Mouse (Mus musculus) macrophage (primary cell): ENCODE data around the gene Myo5c. TPM values are rescaled to one million over a fixed set of nuclear protein-coding genes. Genes with fewer than 3 reads are reported as not detected.

Experiments used
- H3K27ac ChIP-seq: fragments of 350-480 bp; formaldehyde crosslinking; 2 replicates; pipeline ENCODE4 v1.9.0; 2021
- H3K36me3 ChIP-seq: fragments of 350-480 bp; formaldehyde crosslinking; 2 replicates; pipeline ENCODE4 v1.9.0; 2021; ENCODE audit errors: inconsistent target
- H3K4me3 ChIP-seq: fragments of 350-480 bp; formaldehyde crosslinking; 2 replicates; pipeline ENCODE4 v1.9.0; 2021; ENCODE audit errors: inconsistent target
- H3K79me2 ChIP-seq: fragments of 350-480 bp; formaldehyde crosslinking; 2 replicates; pipeline ENCODE4 v1.9.0; 2021; ENCODE audit errors: inconsistent target
- WGBS: methylation state at CpG from one replicate; pipeline ENCODE4 v1.1.7; 2026; ENCODE audit warnings: inconsistent platforms; ENCODE audit not compliant: missing documents; 5-methylcytosine and 5-hydroxymethylcytosine counted together
- polyA plus RNA-seq: library from polyadenylated mRNA; stranded (reverse); fragments of 250-400 nt; gene quantifications from 3 replicates; pipeline ENCODE4 v1.2.4, GENCODE M21; 2018; ENCODE audit warnings: inconsistent platforms

Gene Myo5c
- polyA plus RNA-seq, 1 experiment from 2014 or later = not detected

GRCm38 (mm10) chr9:75282179-75282578, 50.4 kb downstream of the Myo5c start:
- H3K79me2 ChIP-seq = no peaks in the 10 kb centered on the region
- 73% methylated on average over 2 of the region's 2 CpGs for WGBS
- H3K36me3 ChIP-seq = no peaks in the 10 kb centered on the region
- no peak overlapping the region for H3K4me3 ChIP-seq
- H3K27ac ChIP-seq = no peak overlapping the region

GRCm38 (mm10) chr9:75282830-75283229, 51.0 kb downstream of the Myo5c start:
- H3K36me3 ChIP-seq = no peaks in the 10 kb centered on the region
- no peak overlapping the region for H3K4me3 ChIP-seq
- H3K27ac ChIP-seq = no peak overlapping the region
- WGBS = 16% methylated on average over 3 of the region's 3 CpGs
- H3K79me2 ChIP-seq = no peaks in the 10 kb centered on the region

GRCm38 (mm10) chr9:75283636-75284035, 51.8 kb downstream of the Myo5c start:
- Histone ChIP-seq H3K36me3 (no peaks in the 10 kb centered on the region), H3K79me2 (no peaks in the 10 kb centered on the region), H3K27ac (no peak overlapping the region), H3K4me3 (no peak overlapping the region)
- WGBS = 94% methylated on average over 8 of the region's 8 CpGs

- no peak overlapping the region for H3K4me3 ChIP-seq
- no peaks in the 10 kb centered on the region for H3K36me3 ChIP-seq
- no peaks in the 10 kb centered on the region for H3K79me2 ChIP-seq
- WGBS = 88% methylated on average over 6 of the region's 6 CpGs
- H3K27ac ChIP-seq = no peak overlapping the region
Observed at GRCm38 (mm10) chr9:75285363-75285762, 53.5 kb downstream of the Myo5c start.

- Histone ChIP-seq H3K27ac (no peak overlapping the region), H3K79me2 (no peaks in the 10 kb centered on the region), H3K36me3 (no peaks in the 10 kb centered on the region), H3K4me3 (no peak overlapping the region)
- WGBS = 89% methylated on average over 6 of the region's 6 CpGs
Observed at GRCm38 (mm10) chr9:75287636-75288035, 55.8 kb downstream of the Myo5c start.

GRCm38 (mm10) chr9:75289545-75289944, 57.7 kb downstream of the Myo5c start:
- H3K79me2 ChIP-seq = no peaks in the 10 kb centered on the region
- 46% methylated on average over 4 of the region's 4 CpGs for WGBS
- no peaks in the 10 kb centered on the region for H3K36me3 ChIP-seq
- H3K27ac ChIP-seq = no peak overlapping the region
- no peak overlapping the region for H3K4me3 ChIP-seq

- no peak overlapping the region for H3K27ac ChIP-seq
- H3K4me3 ChIP-seq = no peak overlapping the region
- no peaks in the 10 kb centered on the region for H3K79me2 ChIP-seq
- H3K36me3 ChIP-seq = no peaks in the 10 kb centered on the region
- WGBS = 93% methylated on average over 2 of the region's 2 CpGs
Observed at GRCm38 (mm10) chr9:75299342-75299741, 67.5 kb downstream of the Myo5c start.

GRCm38 (mm10) chr9:75303033-75303432, 71.2 kb downstream of the Myo5c start:
- no peaks in the 10 kb centered on the region for H3K36me3 ChIP-seq
- no peak overlapping the region for H3K4me3 ChIP-seq
- H3K79me2 ChIP-seq = no peaks in the 10 kb centered on the region
- 100% methylated on average over 1 of the region's 2 CpGs for WGBS
- no peak overlapping the region for H3K27ac ChIP-seq

- 86% methylated on average over 16 of the region's 16 CpGs for WGBS
- no peaks in the 10 kb centered on the region for H3K79me2 ChIP-seq
- H3K36me3 ChIP-seq = no peaks in the 10 kb centered on the region
- no peak overlapping the region for H3K4me3 ChIP-seq
- H3K27ac ChIP-seq = no peak overlapping the region
Observed at GRCm38 (mm10) chr9:75303701-75304261, 72.0 kb downstream of the Myo5c start.

- 78% methylated on average over 7 of the region's 7 CpGs for WGBS
- Histone ChIP-seq H3K79me2 (no peaks in the 10 kb centered on the region), H3K27ac (no peak overlapping the region), H3K36me3 (no peaks in the 10 kb centered on the region), H3K4me3 (no peak overlapping the region)
Observed at GRCm38 (mm10) chr9:75304286-75304685, 72.5 kb downstream of the Myo5c start.

GRCm38 (mm10) chr9:75306126-75306898, 74.5 kb downstream of the Myo5c start, which contains the start of gene Gnb5:
Gnb5 (plus strand) TSS chr9:75306288.
- 95% methylated on average over 11 of the region's 11 CpGs for WGBS
- no peak within 1 kb of the TSS for H3K4me3 ChIP-seq
- no peak within 1 kb of the TSS for H3K27ac ChIP-seq
- no peaks in the 10 kb centered on the region for H3K79me2 ChIP-seq
- H3K36me3 ChIP-seq = no peaks in the 10 kb centered on the region

- H3K27ac ChIP-seq = no peak overlapping the region
- 96% methylated on average over 5 of the region's 5 CpGs for WGBS
- no peaks in the 10 kb centered on the region for H3K79me2 ChIP-seq
- H3K4me3 ChIP-seq = no peak overlapping the region
- H3K36me3 ChIP-seq = no peaks in the 10 kb centered on the region
Observed at GRCm38 (mm10) chr9:75307015-75307414, 75.2 kb downstream of the Myo5c start.

- Histone ChIP-seq H3K27ac (no peak overlapping the region), H3K4me3 (no peak overlapping the region), H3K79me2 (no peaks in the 10 kb centered on the region), H3K36me3 (no peaks in the 10 kb centered on the region)
- WGBS = 81% methylated on average over 5 of the region's 5 CpGs
Observed at GRCm38 (mm10) chr9:75308621-75309020, 76.8 kb downstream of the Myo5c start.

GRCm38 (mm10) chr9:75312008-75312407, 80.2 kb downstream of the Myo5c start:
- Histone ChIP-seq H3K36me3 (no peaks in the 10 kb centered on the region), H3K27ac (no peak overlapping the region), H3K4me3 (no peak overlapping the region), H3K79me2 (no peaks in the 10 kb centered on the region)
- WGBS = 24% methylated on average over 4 of the region's 4 CpGs

GRCm38 (mm10) chr9:75313138-75313831, 81.5 kb downstream of the Myo5c start:
- no peak overlapping the region; the same call in 1 of the 2 replicates for H3K4me3 ChIP-seq
- 41% methylated on average over 6 of the region's 11 CpGs for WGBS
- no peaks in the 10 kb centered on the region for H3K36me3 ChIP-seq
- H3K79me2 ChIP-seq = no peaks in the 10 kb centered on the region
- H3K27ac ChIP-seq = no peak overlapping the region
